Mouse (Mus musculus) ES-E14 (cell line): Measurements from ENCODE around the gene Kremen1. TPM values are rescaled to one million over a fixed set of nuclear protein-coding genes. Genes with fewer than 3 reads are reported as not detected.

Experiments used
- DNase-seq: peaks from one replicate; pipeline ENCODE4 v3.0.0-alpha.2; 2013; ENCODE audit warnings: low read depth, low spot score
- H3K27ac ChIP-seq: 2 replicates; pipeline ENCODE4 v1.5.1; 2012; ENCODE audit warnings: low read depth, mild to moderate bottlenecking, low read length, moderate library complexity, mixed read lengths; ENCODE audit not compliant: poor library complexity, insufficient read depth, severe bottlenecking
- H3K36me3 ChIP-seq: 2 replicates; pipeline ENCODE4 v1.6.1; 2012; ENCODE audit warnings: mild to moderate bottlenecking, low read length, moderate library complexity, mixed read lengths; ENCODE audit not compliant: control insufficient read depth, poor library complexity, insufficient read depth, severe bottlenecking
- H3K4me1 ChIP-seq, 2 experiments: fragments of 150-350 bp in 1 of 2; sonication (generic) in 1 of 2; 2 replicates each; pipeline ENCODE4 v1.6.1; 2012; ENCODE audit warnings: low read length in 2 of 2, mild to moderate bottlenecking in 1 of 2, mixed read lengths in 1 of 2; ENCODE audit not compliant: control insufficient read depth in 2 of 2, insufficient read depth in 2 of 2, poor library complexity in 1 of 2
- H3K4me3 ChIP-seq, 2 experiments: fragments of 150-350 bp in 1 of 2; sonication (generic) in 1 of 2; 2 replicates each; pipeline ENCODE4 v1.5.1; 2012; ENCODE audit warnings: low read length in 2 of 2, low read depth in 1 of 2, mild to moderate bottlenecking in 1 of 2, mixed read lengths in 1 of 2; ENCODE audit not compliant: insufficient read depth in 1 of 2, poor library complexity in 1 of 2, severe bottlenecking in 1 of 2
- H3K9ac ChIP-seq: 2 replicates; pipeline ENCODE4 v1.6.1; 2012; ENCODE audit warnings: low read depth, mild to moderate bottlenecking, low read length, mixed read lengths; ENCODE audit not compliant: poor library complexity, insufficient read depth, severe bottlenecking
- H3K9me3 ChIP-seq: fragments of 150-350 bp; sonication (generic); 2 replicates; pipeline ENCODE4 v1.6.1; 2012; ENCODE audit warnings: low read depth, mild to moderate bottlenecking, low read length; ENCODE audit not compliant: control insufficient read depth, insufficient read depth
- CHD2 ChIP-seq: IDR thresholded peaks from 2 replicates; pipeline ENCODE4 v1.6.1; 2014; ENCODE audit warnings: mild to moderate bottlenecking, low read depth, low read length, inconsistent platforms
- HCFC1 ChIP-seq: IDR thresholded peaks from 2 replicates; pipeline ENCODE4 v1.6.1; 2012; ENCODE audit warnings: low read length, inconsistent platforms, borderline replicate concordance; ENCODE audit not compliant: insufficient read depth
- MAFK ChIP-seq: IDR thresholded peaks from 2 replicates; pipeline ENCODE4 v1.6.1; 2014; ENCODE audit warnings: mild to moderate bottlenecking, low read depth, low read length, inconsistent platforms; ENCODE audit not compliant: insufficient read depth
- ZC3H11A ChIP-seq: IDR thresholded peaks from 2 replicates; pipeline ENCODE4 v1.6.1; 2012; ENCODE audit warnings: low read depth, mild to moderate bottlenecking, inconsistent platforms, low read length, borderline replicate concordance
- ZNF384 ChIP-seq: IDR thresholded peaks from 2 replicates; pipeline ENCODE4 v1.6.1; 2012; ENCODE audit warnings: low read depth, low read length, inconsistent platforms
- in situ Hi-C, 2 experiments: fragments of 600-800 bp; cut with MboI; formaldehyde crosslinking; loops; one replicate each; pipeline ENCODE4 v1.15.1; 2025; ENCODE audit warnings: low sequenced_read_pairs in 2 of 2, inconsistent platforms in 1 of 2; ENCODE audit not compliant: unreplicated experiment in 2 of 2
- total RNA-seq: library from RNA; depleted of rRNA; stranded (reverse); fragments of 300-350 nt; gene quantifications from 2 replicates; pipeline ENCODE4 v1.2.3, GENCODE M21; 2012

Kremen1 gene
- total RNA-seq, 1 experiment: 17.9 TPM

GRCm38 (mm10) chr11:5289826-5290580, 28.6 kb upstream of the Kremen1 start:
- DNase-seq: no peak
- no peaks in the 10 kb centered on the region for H3K4me1 ChIP-seq
- H3K9ac ChIP-seq: no peak overlapping the region
- in situ Hi-C loops: loop anchor here (10.0 to 25.0 kb wide), 2 partner anchors 165 to 172 kb away; no protein-coding TSS in a partner anchor
- no peak overlapping the region for H3K27ac ChIP-seq
- peaks cover 21% of the 10 kb centered on the region for H3K36me3 ChIP-seq
- no peaks in the 10 kb centered on the region for H3K9me3 ChIP-seq
- H3K4me3 ChIP-seq: no peak overlapping the region
- TF ChIP-seq CHD2 (no peak), ZC3H11A (no peak)

- H3K27ac ChIP-seq: no peak overlapping the region
- in situ Hi-C loops: loop anchor here in 1 of 2 experiments (25.0 kb wide), 1 partner anchor 178 kb away; no protein-coding TSS in a partner anchor
- H3K9me3 ChIP-seq: no peaks in the 10 kb centered on the region
- H3K4me3 ChIP-seq: no peak overlapping the region
- no peak for TF ChIP-seq CHD2
- no peak for TF ChIP-seq MAFK
- TF ChIP-seq HCFC1: no peak
- TF ChIP-seq ZC3H11A: no peak
- TF ChIP-seq ZNF384: no peak
- no peak for DNase-seq
- peaks cover 47% of the 10 kb centered on the region for H3K36me3 ChIP-seq
- no peak overlapping the region for H3K9ac ChIP-seq
- H3K4me1 ChIP-seq: no peaks in the 10 kb centered on the region
Measured at GRCm38 (mm10) chr11:5283987-5284386, 22.6 kb upstream of the Kremen1 start.

DNA sequence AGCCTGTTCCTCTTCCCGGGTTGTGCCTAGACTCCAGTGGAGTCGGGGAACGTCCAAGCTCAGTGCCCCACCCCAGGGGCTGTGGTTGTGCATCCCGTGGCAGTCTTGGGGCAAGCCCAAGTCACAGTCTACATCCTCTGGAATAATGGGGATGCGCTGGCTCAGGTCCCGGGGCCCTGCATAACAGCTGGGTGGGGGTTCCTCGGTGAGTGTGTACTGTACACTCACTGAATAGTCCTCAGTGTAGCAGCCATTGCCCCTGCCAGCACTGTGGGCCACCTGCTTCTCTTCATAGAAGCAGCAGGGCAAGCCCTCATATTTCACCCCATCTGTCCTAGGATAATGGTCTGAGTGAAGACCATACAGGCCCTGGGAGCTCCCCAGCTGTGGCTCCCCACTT, 19.6 kb upstream of the Kremen1 start:
- in situ Hi-C loops: loop anchor here in 1 of 2 experiments (25.0 kb wide), 1 partner anchor 181 kb away; no protein-coding TSS in a partner anchor
- TF ChIP-seq CHD2 (no peak), MAFK (no peak), ZNF384 (no peak), HCFC1 (no peak), ZC3H11A (no peak)
- DNase-seq: no peak
- H3K27ac ChIP-seq: no peak overlapping the region
- no peak overlapping the region for H3K9ac ChIP-seq
- H3K36me3 ChIP-seq: peaks cover 34% of the 10 kb centered on the region
- no peaks in the 10 kb centered on the region for H3K9me3 ChIP-seq
- H3K4me3 ChIP-seq: no peak overlapping the region
- H3K4me1 ChIP-seq: no peaks in the 10 kb centered on the region

DNA sequence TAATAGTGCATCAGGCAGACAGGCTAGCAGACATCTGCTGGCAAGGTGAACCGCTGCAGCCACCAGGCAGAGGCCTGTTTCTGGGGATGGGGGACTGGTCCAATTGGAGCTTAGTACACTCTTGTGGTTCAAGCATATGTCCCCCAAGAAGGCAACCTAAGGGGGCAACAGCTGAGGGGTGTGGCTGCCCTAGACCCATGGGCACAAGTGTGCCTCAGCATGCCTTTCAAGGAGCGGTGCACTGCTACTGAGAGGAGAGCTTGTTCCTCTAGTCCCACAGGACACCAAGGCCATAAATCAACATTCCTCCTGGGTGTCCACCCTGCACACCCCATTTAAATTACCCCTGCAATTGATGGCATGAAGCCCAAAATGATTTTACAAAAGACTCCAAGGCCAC, 17.1 kb upstream of the Kremen1 start:
- in situ Hi-C loops: loop anchor here in 1 of 2 experiments (25.0 kb wide), 1 partner anchor 184 kb away; no protein-coding TSS in a partner anchor
- Histone ChIP-seq H3K9ac (no peak overlapping the region), H3K9me3 (no peaks in the 10 kb centered on the region), H3K27ac (no peak overlapping the region; the same call in 1 of the 2 replicates), H3K4me3 (no peak overlapping the region), H3K36me3 (peaks cover 30% of the 10 kb centered on the region), H3K4me1 (no peaks in the 10 kb centered on the region)
- no peak for DNase-seq
- no peak for TF ChIP-seq CHD2
- no peak for TF ChIP-seq HCFC1
- TF ChIP-seq ZC3H11A: no peak
- TF ChIP-seq MAFK: no peak
- TF ChIP-seq ZNF384: no peak
